Mouse (Mus musculus): ENCODE results near the gene Abhd16a.
"Not testable (repeated sequence)": the region's sequence is repeated elsewhere in the genome, so short reads cannot be mapped to it uniquely, and the experiment has no call there.

Gene Abhd16a

GRCm38 (mm10) chr17:35121143-35121799 lies 32.2 kb downstream of the Abhd16a start, which contains the start of gene Gpank1:
TSS of gene Gpank1 (plus strand) at chr17:35121455.
- peak; percentile 86 to 97 for DNase-seq (ENCODE audit: low spot score in 2 of 2)

GRCm38 (mm10) chr17:35121871-35122303 lies 32.8 kb downstream of the Abhd16a start, which contains the start of gene Csnk2b:
TSS of gene Csnk2b (minus strand) at chr17:35122053.
- DNase-seq (ENCODE audit: low spot score in 2 of 2), result peak; percentile 42 to 49

- DNase-seq (ENCODE audit: low spot score in 2 of 2), result not testable (repeated sequence)
These were observed 34.2 kb downstream of the Abhd16a start for GRCm38 (mm10) chr17:35123287-35123686.

GRCm38 (mm10) chr17:35124261-35124896 lies 35.3 kb downstream of the Abhd16a start:
- DNase-seq (ENCODE audit: low spot score in 2 of 2), result not testable (repeated sequence)

- no peak for DNase-seq (ENCODE audit: low spot score in 2 of 2)
These were observed 36.0 kb downstream of the Abhd16a start for GRCm38 (mm10) chr17:35125081-35125480.

GRCm38 (mm10) chr17:35125578-35125977 lies 36.5 kb downstream of the Abhd16a start:
- DNase-seq (ENCODE audit: low spot score in 2 of 2), result no peak

GRCm38 (mm10) chr17:35126206-35126611 lies 37.1 kb downstream of the Abhd16a start, which contains the start of gene D17H6S53E:
TSS of gene D17H6S53E (plus strand) at chr17:35126373.
- DNase-seq (ENCODE audit: low spot score in 2 of 2), result peak; percentile 41 to 53

GRCm38 (mm10) chr17:35127017-35127416 lies 38.0 kb downstream of the Abhd16a start:
- DNase-seq (ENCODE audit: low spot score in 2 of 2), result no peak

GRCm38 (mm10) chr17:35128996-35129395 lies 39.9 kb downstream of the Abhd16a start:
- no peak for DNase-seq (ENCODE audit: low spot score in 2 of 2)

- no peak for DNase-seq (ENCODE audit: low spot score in 2 of 2)
These were observed 42.0 kb downstream of the Abhd16a start for GRCm38 (mm10) chr17:35131038-35131437.

- no peak for DNase-seq (ENCODE audit: low spot score in 2 of 2)
These were observed 42.6 kb downstream of the Abhd16a start, which contains the start of gene Apom for GRCm38 (mm10) chr17:35131500-35132173. TSS of gene Apom (minus strand) at chr17:35132050.

- DNase-seq (ENCODE audit: low spot score in 2 of 2), result no peak
These were observed 43.1 kb downstream of the Abhd16a start for GRCm38 (mm10) chr17:35132174-35132560.

GRCm38 (mm10) chr17:35133517-35133916 lies 44.5 kb downstream of the Abhd16a start:
- DNase-seq (ENCODE audit: low spot score in 2 of 2), result no peak

- peak; percentile 92 to 93 for DNase-seq (ENCODE audit: low spot score in 2 of 2)
These were observed 45.9 kb downstream of the Abhd16a start, which contains the start of gene Bag6 for GRCm38 (mm10) chr17:35134801-35135590. TSS of gene Bag6 (plus strand) at chr17:35135178.

GRCm38 (mm10) chr17:35135591-35136320 lies 46.7 kb downstream of the Abhd16a start:
- no peak for DNase-seq (ENCODE audit: low spot score in 2 of 2)

GRCm38 (mm10) chr17:35139269-35139668 lies 50.2 kb downstream of the Abhd16a start:
- no peak for DNase-seq (ENCODE audit: low spot score in 2 of 2)

GRCm38 (mm10) chr17:35140490-35140996 lies 51.5 kb downstream of the Abhd16a start:
- no peak for DNase-seq (ENCODE audit: low spot score in 2 of 2)

GRCm38 (mm10) chr17:35141971-35142370 lies 52.9 kb downstream of the Abhd16a start:
- DNase-seq (ENCODE audit: low spot score in 2 of 2), result no peak

GRCm38 (mm10) chr17:35146139-35146538 lies 57.1 kb downstream of the Abhd16a start:
- DNase-seq (ENCODE audit: low spot score in 2 of 2), result no peak

GRCm38 (mm10) chr17:35147348-35147747 lies 58.3 kb downstream of the Abhd16a start:
- DNase-seq (ENCODE audit: low spot score in 2 of 2), result no peak

All from frontal cortex, postnatal 25 days (tissue).